Mouse (Mus musculus): ENCODE results near the gene Il34. TPM values are rescaled to one million over a fixed set of nuclear protein-coding genes. Genes with fewer than 3 reads are reported as not detected.

Il34 gene
- polyA plus RNA-seq, 1 experiment, result not detected

DNA sequence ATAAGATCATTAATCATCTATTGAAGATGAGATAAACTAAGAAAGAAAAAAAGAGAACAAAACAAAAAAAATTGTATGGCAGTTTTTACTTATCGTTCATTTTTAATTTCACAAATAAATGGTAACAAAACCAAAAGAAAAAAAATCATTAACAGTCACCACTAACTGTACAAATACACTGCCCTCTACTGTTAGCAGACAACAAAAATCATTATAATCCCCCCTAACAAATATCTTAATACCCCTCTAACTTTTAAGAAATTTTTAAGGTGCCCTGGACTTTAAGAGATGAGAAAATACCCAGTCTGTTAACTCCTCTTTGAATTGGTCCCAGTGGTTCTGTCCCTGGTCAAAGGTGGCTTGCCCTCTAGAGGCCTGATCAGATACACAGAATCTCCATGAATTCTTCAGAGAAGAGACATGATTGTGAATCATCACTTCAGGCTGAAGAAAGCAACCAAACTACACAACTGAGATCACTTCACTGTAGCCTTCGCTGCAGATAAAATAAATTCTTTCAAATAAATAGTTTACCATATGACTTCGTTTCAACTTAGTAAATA, 36.4 kb upstream of the Il34 start:
- TF ChIP-seq GATA1 (IDR thresholded peaks at IDR 0.05; ENCODE audit: low read length), result no peak
- no peak for TF ChIP-seq TAL1 (IDR thresholded peaks at IDR 0.05; ENCODE audit: low read length)
- peaks cover 33% of the 10 kb centered on the region for H3K4me1 ChIP-seq (ENCODE audit: control insufficient read depth)
- H3K9me3 ChIP-seq (ENCODE audit: control insufficient read depth, low read length), result no peaks in the 10 kb centered on the region
- no peaks in the 10 kb centered on the region for H3K27me3 ChIP-seq (ENCODE audit: control insufficient read depth)
- peaks cover 82% of the 10 kb centered on the region for H3K36me3 ChIP-seq (ENCODE audit: control insufficient read depth)
- H3K4me3 ChIP-seq (replicated peaks), result no peak overlapping the region

DNA sequence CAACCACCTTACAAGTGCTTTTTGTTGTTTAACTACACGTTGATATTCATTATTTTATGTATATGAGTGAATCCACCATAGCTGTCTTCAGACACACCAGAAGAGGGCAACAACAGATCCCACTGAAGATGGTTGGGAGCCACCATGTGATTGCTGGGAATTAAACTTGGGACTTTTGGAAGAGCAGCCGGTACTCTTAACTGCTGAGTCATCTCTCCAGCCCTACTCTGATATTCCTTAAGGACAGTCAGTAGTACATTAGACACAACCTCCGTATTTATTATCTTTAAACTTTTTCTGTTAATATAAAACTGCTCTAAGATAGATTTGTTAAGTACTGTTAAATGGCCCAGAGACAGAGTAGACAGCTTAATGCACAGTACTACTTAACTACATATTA, 26.2 kb upstream of the Il34 start:
- Histone ChIP-seq H3K9me3 (ENCODE audit: control insufficient read depth, low read length) (no peaks in the 10 kb centered on the region), H3K36me3 (ENCODE audit: control insufficient read depth) (peaks cover 100% of the 10 kb centered on the region), H3K4me3 (replicated peaks) (no peak overlapping the region), H3K4me1 (ENCODE audit: control insufficient read depth) (no peaks in the 10 kb centered on the region), H3K27me3 (ENCODE audit: control insufficient read depth) (no peaks in the 10 kb centered on the region)
- TF ChIP-seq TAL1 (IDR thresholded peaks at IDR 0.05; ENCODE audit: low read length) (no peak), GATA1 (IDR thresholded peaks at IDR 0.05; ENCODE audit: low read length) (no peak)

DNA sequence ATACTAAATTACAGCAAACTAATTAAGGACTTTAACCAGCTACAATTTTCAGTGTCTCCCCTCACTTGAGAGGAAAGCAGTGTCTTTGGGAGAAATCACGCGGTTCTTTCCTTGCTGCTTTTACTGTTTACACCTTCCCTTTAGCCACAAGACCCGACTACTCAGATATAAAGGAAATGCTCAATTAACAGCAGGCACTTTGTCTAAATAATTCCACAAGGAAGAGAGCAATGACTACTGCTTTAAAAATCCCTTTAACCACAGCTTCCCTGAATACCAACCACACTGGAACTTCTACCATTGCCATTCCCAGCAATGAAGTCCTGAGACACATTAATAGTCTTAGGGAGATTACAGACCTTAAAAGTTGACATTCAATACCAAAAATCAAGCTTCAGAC, 22.8 kb upstream of the Il34 start:
- no peak overlapping the region for H3K4me3 ChIP-seq (replicated peaks)
- H3K36me3 ChIP-seq (ENCODE audit: control insufficient read depth), result peaks cover 100% of the 10 kb centered on the region
- no peaks in the 10 kb centered on the region for H3K4me1 ChIP-seq (ENCODE audit: control insufficient read depth)
- no peaks in the 10 kb centered on the region for H3K9me3 ChIP-seq (ENCODE audit: control insufficient read depth, low read length)
- TF ChIP-seq GATA1 (IDR thresholded peaks at IDR 0.05; ENCODE audit: low read length), result no peak
- TF ChIP-seq TAL1 (IDR thresholded peaks at IDR 0.05; ENCODE audit: low read length), result no peak
- H3K27me3 ChIP-seq (ENCODE audit: control insufficient read depth), result no peaks in the 10 kb centered on the region

DNA sequence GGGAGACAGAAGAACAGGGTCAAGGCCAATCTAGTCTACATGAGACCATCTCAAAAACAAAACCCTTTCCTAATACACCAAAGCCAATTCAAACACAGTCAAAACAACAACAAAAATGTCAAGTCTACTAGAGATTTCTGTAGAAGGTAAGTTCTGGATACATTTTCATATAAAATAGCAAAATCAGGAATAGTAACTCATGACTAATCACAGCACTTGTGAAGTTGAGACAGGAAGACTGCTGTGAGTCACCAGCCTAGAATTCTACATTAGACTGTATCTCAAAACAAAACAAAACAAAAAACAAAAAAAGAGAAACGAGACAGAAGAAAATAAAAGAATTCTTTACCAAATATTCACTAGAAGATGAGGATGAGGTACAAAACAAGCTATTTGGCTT, 19.1 kb upstream of the Il34 start:
- Histone ChIP-seq H3K27me3 (ENCODE audit: control insufficient read depth) (no peaks in the 10 kb centered on the region), H3K4me1 (ENCODE audit: control insufficient read depth) (no peaks in the 10 kb centered on the region), H3K9me3 (ENCODE audit: control insufficient read depth, low read length) (no peaks in the 10 kb centered on the region), H3K36me3 (ENCODE audit: control insufficient read depth) (peaks cover 100% of the 10 kb centered on the region), H3K4me3 (replicated peaks) (no peak overlapping the region)
- TF ChIP-seq GATA1 (IDR thresholded peaks at IDR 0.05; ENCODE audit: low read length) (no peak), TAL1 (IDR thresholded peaks at IDR 0.05; ENCODE audit: low read length) (no peak)

DNA sequence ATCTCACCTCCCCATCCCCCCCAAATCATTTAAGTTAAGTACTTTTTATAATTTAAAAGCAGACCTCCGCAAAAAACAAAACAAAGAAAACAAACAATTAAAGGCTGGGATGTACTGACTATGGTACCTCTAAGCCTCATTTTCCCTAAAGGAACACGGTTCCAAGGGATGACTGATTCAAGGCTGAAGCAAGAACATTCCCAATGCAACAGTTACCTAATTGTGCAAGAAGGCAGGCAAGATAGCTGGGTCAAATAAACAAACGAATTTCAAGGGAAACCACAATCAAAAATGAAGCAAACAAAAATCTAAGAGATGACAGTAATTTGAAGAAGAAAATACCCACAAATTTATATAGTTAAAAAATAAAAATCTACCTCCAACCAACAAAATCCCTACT, 16.2 kb upstream of the Il34 start:
- Histone ChIP-seq H3K4me1 (ENCODE audit: control insufficient read depth) (no peaks in the 10 kb centered on the region), H3K4me3 (replicated peaks) (no peak overlapping the region), H3K27me3 (ENCODE audit: control insufficient read depth) (no peaks in the 10 kb centered on the region), H3K9me3 (ENCODE audit: control insufficient read depth, low read length) (no peaks in the 10 kb centered on the region), H3K36me3 (ENCODE audit: control insufficient read depth) (peaks cover 100% of the 10 kb centered on the region)
- TF ChIP-seq GATA1 (IDR thresholded peaks at IDR 0.05; ENCODE audit: low read length), result no peak
- no peak for TF ChIP-seq TAL1 (IDR thresholded peaks at IDR 0.05; ENCODE audit: low read length)

DNA sequence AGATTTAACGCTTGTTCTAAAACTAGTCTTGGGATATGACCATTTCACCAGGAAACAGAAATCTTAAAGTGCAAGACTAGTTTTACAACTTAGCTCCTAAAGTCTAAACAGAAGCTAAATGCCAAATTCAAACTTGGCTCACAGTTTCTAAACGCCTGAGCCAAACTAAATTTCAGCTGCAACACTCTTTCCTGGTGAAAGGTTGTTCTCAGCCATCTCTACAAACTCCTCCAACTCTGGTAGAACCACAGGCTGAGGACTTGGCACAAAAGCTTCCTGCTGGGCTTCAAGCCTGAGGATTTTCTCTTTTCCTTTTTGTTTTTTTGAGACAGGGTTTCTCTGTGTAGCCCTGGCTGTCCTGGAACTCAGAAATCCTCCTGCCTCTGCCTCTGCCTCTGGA, 14.5 kb upstream of the Il34 start:
- no peaks in the 10 kb centered on the region for H3K27me3 ChIP-seq (ENCODE audit: control insufficient read depth)
- no peaks in the 10 kb centered on the region for H3K4me1 ChIP-seq (ENCODE audit: control insufficient read depth)
- peaks cover 100% of the 10 kb centered on the region for H3K36me3 ChIP-seq (ENCODE audit: control insufficient read depth)
- no peak for TF ChIP-seq TAL1 (IDR thresholded peaks at IDR 0.05; ENCODE audit: low read length)
- TF ChIP-seq GATA1 (IDR thresholded peaks at IDR 0.05; ENCODE audit: low read length), result no peak
- H3K4me3 ChIP-seq (replicated peaks), result no peak overlapping the region
- no peaks in the 10 kb centered on the region for H3K9me3 ChIP-seq (ENCODE audit: control insufficient read depth, low read length)

- no peaks in the 10 kb centered on the region for H3K27me3 ChIP-seq (ENCODE audit: control insufficient read depth)
- no peak overlapping the region for H3K4me3 ChIP-seq (replicated peaks)
- no peaks in the 10 kb centered on the region for H3K4me1 ChIP-seq (ENCODE audit: control insufficient read depth)
These were observed 12.9 kb upstream of the Il34 start for GRCm38 (mm10) chr8:110818593-110818992.

DNA sequence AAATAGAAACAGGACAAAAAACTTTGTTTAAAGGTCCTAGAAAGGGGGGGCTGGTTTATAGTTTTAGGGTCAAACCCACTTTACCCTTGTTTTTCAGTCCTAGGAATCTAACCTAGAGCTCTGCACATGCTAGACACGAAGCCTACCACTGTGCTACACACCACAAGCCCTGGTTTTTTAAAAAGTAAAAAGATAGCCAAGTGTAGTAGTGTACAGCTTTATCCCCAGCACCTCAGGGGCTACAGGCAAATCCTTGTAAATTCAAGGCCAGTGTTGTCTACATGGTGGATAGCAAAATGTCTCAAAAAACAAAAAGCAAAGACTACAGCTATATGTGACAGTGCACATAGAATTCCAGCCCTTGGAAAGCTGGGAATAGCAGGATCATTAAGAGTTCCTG, 11.3 kb upstream of the Il34 start:
- Histone ChIP-seq H3K36me3 (ENCODE audit: control insufficient read depth) (peaks cover 100% of the 10 kb centered on the region), H3K27me3 (ENCODE audit: control insufficient read depth) (no peaks in the 10 kb centered on the region), H3K9me3 (ENCODE audit: control insufficient read depth, low read length) (no peaks in the 10 kb centered on the region), H3K4me1 (ENCODE audit: control insufficient read depth) (no peaks in the 10 kb centered on the region), H3K4me3 (replicated peaks) (no peak overlapping the region)
- TF ChIP-seq TAL1 (IDR thresholded peaks at IDR 0.05; ENCODE audit: low read length) (no peak), GATA1 (IDR thresholded peaks at IDR 0.05; ENCODE audit: low read length) (no peak)

More at GRCm38 (mm10) chr8:110818593-110818992, 12.9 kb upstream of the Il34 start:
- Histone ChIP-seq H3K9me3 (ENCODE audit: control insufficient read depth, low read length) (no peaks in the 10 kb centered on the region), H3K36me3 (ENCODE audit: control insufficient read depth) (peaks cover 100% of the 10 kb centered on the region)
- TF ChIP-seq TAL1 (IDR thresholded peaks at IDR 0.05; ENCODE audit: low read length), result no peak
- no peak for TF ChIP-seq GATA1 (IDR thresholded peaks at IDR 0.05; ENCODE audit: low read length)

DNA sequence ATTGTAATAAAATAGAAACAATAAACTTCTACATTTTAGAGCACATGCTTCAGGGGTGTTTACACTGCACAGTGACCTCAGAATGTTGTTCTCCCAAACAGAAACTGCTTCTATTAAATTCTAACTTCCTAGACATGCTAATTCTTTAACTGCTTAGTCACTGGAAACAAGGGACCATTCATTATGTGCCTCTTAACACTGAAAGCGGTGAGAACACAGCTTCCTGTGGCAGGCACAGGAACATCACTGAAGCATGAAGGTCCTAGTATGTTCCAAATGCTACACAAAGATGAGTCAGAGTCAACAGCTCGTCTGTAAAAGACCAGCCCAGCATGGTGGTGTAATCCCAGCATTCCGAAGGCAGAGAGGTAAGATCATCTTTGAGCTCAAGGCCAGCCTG, 9.6 kb upstream of the Il34 start:
- peaks cover 100% of the 10 kb centered on the region for H3K36me3 ChIP-seq (ENCODE audit: control insufficient read depth)
- TF ChIP-seq TAL1 (IDR thresholded peaks at IDR 0.05; ENCODE audit: low read length), result no peak
- TF ChIP-seq GATA1 (IDR thresholded peaks at IDR 0.05; ENCODE audit: low read length), result no peak
- no peaks in the 10 kb centered on the region for H3K9me3 ChIP-seq (ENCODE audit: control insufficient read depth, low read length)
- H3K4me3 ChIP-seq (replicated peaks), result no peak overlapping the region
- no peaks in the 10 kb centered on the region for H3K4me1 ChIP-seq (ENCODE audit: control insufficient read depth)
- H3K27me3 ChIP-seq (ENCODE audit: control insufficient read depth), result no peaks in the 10 kb centered on the region

Measured in erythroblast, embryonic 14.5 days (primary cell).